Mouse (Mus musculus): ENCODE results near the gene Hat1.
"Not testable (repeated sequence)": the region's sequence is repeated elsewhere in the genome, so short reads cannot be mapped to it uniquely, and the experiment has no call there.

The Hat1 gene

GRCm38 (mm10) chr2:71388951-71389763, at the start of gene Hat1:
TSS of gene Hat1 (plus strand) at chr2:71388958.
- peak; percentile 95 for DNase-seq

GRCm38 (mm10) chr2:71340126-71340525, 48.6 kb upstream of the Hat1 start:
- no peak for DNase-seq

GRCm38 (mm10) chr2:71343884-71344640, 44.7 kb upstream of the Hat1 start:
- no peak for DNase-seq

GRCm38 (mm10) chr2:71347160-71347559, 41.6 kb upstream of the Hat1 start:
- no peak for DNase-seq

- DNase-seq, result no peak
These were observed 40.8 kb upstream of the Hat1 start for GRCm38 (mm10) chr2:71347732-71348490.

- DNase-seq, result no peak
These were observed 39.2 kb upstream of the Hat1 start for GRCm38 (mm10) chr2:71349511-71349910.

- no peak for DNase-seq
These were observed 38.6 kb upstream of the Hat1 start for GRCm38 (mm10) chr2:71350181-71350580.

GRCm38 (mm10) chr2:71350904-71351726, 37.6 kb upstream of the Hat1 start:
- no peak for DNase-seq

GRCm38 (mm10) chr2:71351727-71351987, 37.1 kb upstream of the Hat1 start:
- DNase-seq, result no peak

- peak; percentile 35 for DNase-seq
These were observed 35.3 kb upstream of the Hat1 start for GRCm38 (mm10) chr2:71353306-71354054.

GRCm38 (mm10) chr2:71354055-71354425, 34.7 kb upstream of the Hat1 start:
- DNase-seq, result peak; percentile 29

GRCm38 (mm10) chr2:71358347-71358746, 30.4 kb upstream of the Hat1 start:
- DNase-seq, result no peak

- no peak for DNase-seq
These were observed 28.6 kb upstream of the Hat1 start for GRCm38 (mm10) chr2:71360192-71360591.

GRCm38 (mm10) chr2:71366618-71367124, 22.1 kb upstream of the Hat1 start:
- no peak for DNase-seq

- DNase-seq, result peak; percentile 85
These were observed 21.5 kb upstream of the Hat1 start, which contains the start of gene Slc25a12 for GRCm38 (mm10) chr2:71367125-71367880. TSS of gene Slc25a12 (minus strand) at chr2:71367749.

- DNase-seq, result no peak
These were observed 20.7 kb upstream of the Hat1 start for GRCm38 (mm10) chr2:71368086-71368485.

- DNase-seq, result no peak
These were observed 17.0 kb upstream of the Hat1 start for GRCm38 (mm10) chr2:71371790-71372189.

GRCm38 (mm10) chr2:71372261-71372660, 16.5 kb upstream of the Hat1 start:
- DNase-seq, result not testable (repeated sequence)

GRCm38 (mm10) chr2:71374275-71375155, 14.2 kb upstream of the Hat1 start:
- no peak for DNase-seq

- no peak for DNase-seq
These were observed 12.3 kb upstream of the Hat1 start for GRCm38 (mm10) chr2:71376433-71376906.

Data from kidney, adult 18-20 months (tissue).